Mouse (Mus musculus) embryonic facial prominence, embryonic 15.5 days (tissue): Measurements from ENCODE around the gene Lad1. TPM values are rescaled to one million over a fixed set of nuclear protein-coding genes. Genes with fewer than 3 reads are reported as not detected.

Experiments
- ATAC-seq: fragments of 200-750 bp; cut with Nextera tagmentation; 2 replicates; pipeline ENCODE4 v1.8.0; 2017; ENCODE audit warnings: low read depth, moderate TSS enrichment; ENCODE audit not compliant: insufficient number of reproducible peaks, low FRiP score, low TSS enrichment
- H3K27ac ChIP-seq: fragments of 300-500 bp; sonication (generic); replicated peaks from 2 replicates; pipeline ENCODE4 v1.5.1; 2015; ENCODE audit warnings: mild to moderate bottlenecking, inconsistent platforms
- H3K27me3 ChIP-seq: fragments of 300-500 bp; sonication (generic); 2 replicates; pipeline ENCODE4 v1.6.1; 2015; ENCODE audit warnings: inconsistent platforms
- H3K36me3 ChIP-seq: fragments of 300-500 bp; sonication (generic); 2 replicates; pipeline ENCODE4 v1.6.1; 2015; ENCODE audit warnings: mild to moderate bottlenecking, inconsistent platforms
- H3K4me1 ChIP-seq: fragments of 300-500 bp; sonication (generic); 2 replicates; pipeline ENCODE4 v1.6.1; 2015; ENCODE audit warnings: inconsistent platforms
- H3K4me2 ChIP-seq: fragments of 300-500 bp; sonication (generic); replicated peaks from 2 replicates; pipeline ENCODE4 v1.6.1; 2015; ENCODE audit warnings: mild to moderate bottlenecking, inconsistent platforms
- H3K4me3 ChIP-seq: fragments of 300-500 bp; sonication (generic); replicated peaks from 2 replicates; pipeline ENCODE4 v1.5.1; 2015; ENCODE audit warnings: mild to moderate bottlenecking, inconsistent platforms
- H3K9ac ChIP-seq: fragments of 300-500 bp; sonication (generic); 2 replicates; pipeline ENCODE4 v1.6.1; 2015; ENCODE audit warnings: inconsistent platforms
- H3K9me3 ChIP-seq: fragments of 300-500 bp; sonication (generic); replicated peaks from 2 replicates; pipeline ENCODE4 v1.6.1; 2016; ENCODE audit warnings: inconsistent platforms
- whole genome bisulfite sequencing: fragments of 180-500 bp; shearing (Covaris S2); methylation state at CpG from one replicate; pipeline ENCODE4 v1.1.7; 2015; 5-methylcytosine and 5-hydroxymethylcytosine counted together
- polyA plus RNA-seq: library from polyadenylated mRNA; unstranded; fragments of >200 nt; fragmentation: Nextera tagmentation; extraction: Ambion mirVana; gene quantifications from 2 replicates; pipeline ENCODE4 v1.2.1, GENCODE M21; 2015

Lad1 gene
- polyA plus RNA-seq, result 57.9 and 58.0 TPM in 2 replicates

GRCm38 (mm10) chr1:135818481-135819086 is at the start of gene Lad1:
TSS of gene Lad1 (plus strand) at chr1:135818598.
- ATAC-seq, result peak; percentile 27; the same call in 1 of the 2 replicates
- Histone ChIP-seq H3K9me3 (no peaks in the 10 kb centered on the region), H3K36me3 (no peaks in the 10 kb centered on the region), H3K4me2 (peak within 1 kb of the TSS; percentile 71), H3K4me3 (peak within 1 kb of the TSS; percentile 47), H3K4me1 (peaks cover 15% of the 10 kb centered on the region), H3K27ac (peak within 1 kb of the TSS; percentile 45), H3K27me3 (peaks cover 50% of the 10 kb centered on the region), H3K9ac (peak within 1 kb of the TSS; percentile 42; the same call in 1 of the 2 replicates)
- WGBS, result 1% methylated on average over 63 of the region's 63 CpGs

GRCm38 (mm10) chr1:135770237-135770636 is 48.2 kb upstream of the Lad1 start:
- Histone ChIP-seq H3K4me2 (peak overlapping the region; percentile 87; the same call in 1 of the 2 replicates), H3K36me3 (peaks cover 16% of the 10 kb centered on the region), H3K9ac (no peak overlapping the region), H3K27me3 (no peaks in the 10 kb centered on the region), H3K9me3 (no peaks in the 10 kb centered on the region), H3K4me1 (peaks cover 63% of the 10 kb centered on the region), H3K27ac (peak overlapping the region; percentile 81), H3K4me3 (no peak overlapping the region)
- 54% methylated on average over 7 of the region's 7 CpGs for WGBS
- ATAC-seq, result no peak

GRCm38 (mm10) chr1:135770896-135771572 is 47.4 kb upstream of the Lad1 start:
- no peaks in the 10 kb centered on the region for H3K9me3 ChIP-seq
- peak overlapping the region; percentile 87; the same call in 1 of the 2 replicates for H3K4me2 ChIP-seq
- H3K27ac ChIP-seq, result peak overlapping the region; percentile 81
- H3K9ac ChIP-seq, result no peak overlapping the region
- H3K4me1 ChIP-seq, result peaks cover 56% of the 10 kb centered on the region
- no peak overlapping the region for H3K4me3 ChIP-seq
- peaks cover 16% of the 10 kb centered on the region for H3K36me3 ChIP-seq
- peak; percentile 84 for ATAC-seq
- 28% methylated on average over 12 of the region's 12 CpGs for WGBS
- no peaks in the 10 kb centered on the region for H3K27me3 ChIP-seq

- 53% methylated on average over 8 of the region's 8 CpGs for WGBS
- H3K4me3 ChIP-seq, result no peak overlapping the region
- ATAC-seq, result no peak
- H3K9ac ChIP-seq, result no peak overlapping the region
- H3K27ac ChIP-seq, result peak overlapping the region; percentile 81
- peaks cover 16% of the 10 kb centered on the region for H3K36me3 ChIP-seq
- H3K4me1 ChIP-seq, result peaks cover 60% of the 10 kb centered on the region
- peak overlapping the region; percentile 87; the same call in 1 of the 2 replicates for H3K4me2 ChIP-seq
- no peaks in the 10 kb centered on the region for H3K9me3 ChIP-seq
- H3K27me3 ChIP-seq, result no peaks in the 10 kb centered on the region
Measured at GRCm38 (mm10) chr1:135771573-135771970, 46.8 kb upstream of the Lad1 start.

GRCm38 (mm10) chr1:135776596-135776995 is 41.8 kb upstream of the Lad1 start:
- H3K4me2 ChIP-seq, result no peak overlapping the region
- H3K27ac ChIP-seq, result no peak overlapping the region
- no peaks in the 10 kb centered on the region for H3K27me3 ChIP-seq
- ATAC-seq, result no peak
- H3K4me3 ChIP-seq, result no peak overlapping the region
- no peaks in the 10 kb centered on the region for H3K36me3 ChIP-seq
- H3K9me3 ChIP-seq, result no peaks in the 10 kb centered on the region
- H3K9ac ChIP-seq, result no peak overlapping the region
- H3K4me1 ChIP-seq, result peaks cover 46% of the 10 kb centered on the region

- WGBS, result 100% methylated on average over 1 of the region's 1 CpGs
- Histone ChIP-seq H3K4me1 (peaks cover 42% of the 10 kb centered on the region), H3K27ac (no peak overlapping the region), H3K36me3 (no peaks in the 10 kb centered on the region), H3K4me3 (no peak overlapping the region), H3K27me3 (no peaks in the 10 kb centered on the region), H3K4me2 (no peak overlapping the region), H3K9me3 (no peaks in the 10 kb centered on the region), H3K9ac (no peak overlapping the region)
- no peak for ATAC-seq
Measured at GRCm38 (mm10) chr1:135777046-135777445, 41.4 kb upstream of the Lad1 start.

GRCm38 (mm10) chr1:135778780-135779535 is 39.4 kb upstream of the Lad1 start, which contains the start of gene Tnni1:
TSS of gene Tnni1 (plus strand) at chr1:135779434.
- peak within 1 kb of the TSS; percentile 25 for H3K4me2 ChIP-seq
- H3K9me3 ChIP-seq, result no peaks in the 10 kb centered on the region
- peak within 1 kb of the TSS; percentile 73 for H3K27ac ChIP-seq
- no peak within 1 kb of the TSS; the same call in 1 of the 2 replicates for H3K4me3 ChIP-seq
- peaks cover 38% of the 10 kb centered on the region for H3K4me1 ChIP-seq
- no peak within 1 kb of the TSS for H3K9ac ChIP-seq
- no peaks in the 10 kb centered on the region for H3K36me3 ChIP-seq
- WGBS, result 10% methylated on average over 22 of the region's 22 CpGs
- no peaks in the 10 kb centered on the region for H3K27me3 ChIP-seq
- ATAC-seq, result peak; percentile 78

- Histone ChIP-seq H3K9me3 (no peaks in the 10 kb centered on the region), H3K4me2 (no peak overlapping the region), H3K4me1 (peaks cover 38% of the 10 kb centered on the region), H3K9ac (no peak overlapping the region), H3K4me3 (no peak overlapping the region), H3K36me3 (no peaks in the 10 kb centered on the region), H3K27ac (no peak overlapping the region), H3K27me3 (no peaks in the 10 kb centered on the region)
- ATAC-seq, result no peak
- 42% methylated on average over 4 of the region's 4 CpGs for WGBS
Measured at GRCm38 (mm10) chr1:135780649-135781048, 37.7 kb upstream of the Lad1 start.

- H3K4me1 ChIP-seq, result peaks cover 37% of the 10 kb centered on the region
- no peaks in the 10 kb centered on the region for H3K27me3 ChIP-seq
- H3K4me3 ChIP-seq, result no peak overlapping the region
- H3K27ac ChIP-seq, result no peak overlapping the region
- no peak for ATAC-seq
- 7% methylated on average over 13 of the region's 13 CpGs for WGBS
- H3K9ac ChIP-seq, result no peak overlapping the region
- no peak overlapping the region for H3K4me2 ChIP-seq
- H3K36me3 ChIP-seq, result no peaks in the 10 kb centered on the region
- H3K9me3 ChIP-seq, result no peaks in the 10 kb centered on the region
Measured at GRCm38 (mm10) chr1:135781220-135781619, 37.2 kb upstream of the Lad1 start.

- no peak overlapping the region for H3K27ac ChIP-seq
- H3K4me3 ChIP-seq, result no peak overlapping the region
- H3K36me3 ChIP-seq, result no peaks in the 10 kb centered on the region
- WGBS, result 55% methylated on average over 10 of the region's 10 CpGs
- H3K4me2 ChIP-seq, result no peak overlapping the region
- no peak for ATAC-seq
- no peak overlapping the region for H3K9ac ChIP-seq
- H3K27me3 ChIP-seq, result no peaks in the 10 kb centered on the region
- no peaks in the 10 kb centered on the region for H3K9me3 ChIP-seq
- H3K4me1 ChIP-seq, result peaks cover 34% of the 10 kb centered on the region
Measured at GRCm38 (mm10) chr1:135782816-135783215, 35.6 kb upstream of the Lad1 start.

- Histone ChIP-seq H3K4me2 (no peak overlapping the region), H3K27me3 (no peaks in the 10 kb centered on the region), H3K4me1 (peaks cover 7% of the 10 kb centered on the region; the same call in 1 of the 2 replicates), H3K9ac (no peak overlapping the region), H3K4me3 (no peak overlapping the region), H3K36me3 (no peaks in the 10 kb centered on the region), H3K9me3 (no peaks in the 10 kb centered on the region), H3K27ac (no peak overlapping the region)
- 45% methylated on average over 3 of the region's 3 CpGs for WGBS
- ATAC-seq, result no peak
Measured at GRCm38 (mm10) chr1:135787799-135788198, 30.6 kb upstream of the Lad1 start.
